Mouse (Mus musculus): ENCODE data around the gene Pcolce2. TPM values are rescaled to one million over a fixed set of nuclear protein-coding genes. Genes with fewer than 3 reads are reported as not detected.

Pcolce2 gene
- polyA plus RNA-seq (2015; fragmentation: Nextera tagmentation; extraction: Ambion mirVana) = 3.1 and 4.9 TPM in 2 replicates

DNA sequence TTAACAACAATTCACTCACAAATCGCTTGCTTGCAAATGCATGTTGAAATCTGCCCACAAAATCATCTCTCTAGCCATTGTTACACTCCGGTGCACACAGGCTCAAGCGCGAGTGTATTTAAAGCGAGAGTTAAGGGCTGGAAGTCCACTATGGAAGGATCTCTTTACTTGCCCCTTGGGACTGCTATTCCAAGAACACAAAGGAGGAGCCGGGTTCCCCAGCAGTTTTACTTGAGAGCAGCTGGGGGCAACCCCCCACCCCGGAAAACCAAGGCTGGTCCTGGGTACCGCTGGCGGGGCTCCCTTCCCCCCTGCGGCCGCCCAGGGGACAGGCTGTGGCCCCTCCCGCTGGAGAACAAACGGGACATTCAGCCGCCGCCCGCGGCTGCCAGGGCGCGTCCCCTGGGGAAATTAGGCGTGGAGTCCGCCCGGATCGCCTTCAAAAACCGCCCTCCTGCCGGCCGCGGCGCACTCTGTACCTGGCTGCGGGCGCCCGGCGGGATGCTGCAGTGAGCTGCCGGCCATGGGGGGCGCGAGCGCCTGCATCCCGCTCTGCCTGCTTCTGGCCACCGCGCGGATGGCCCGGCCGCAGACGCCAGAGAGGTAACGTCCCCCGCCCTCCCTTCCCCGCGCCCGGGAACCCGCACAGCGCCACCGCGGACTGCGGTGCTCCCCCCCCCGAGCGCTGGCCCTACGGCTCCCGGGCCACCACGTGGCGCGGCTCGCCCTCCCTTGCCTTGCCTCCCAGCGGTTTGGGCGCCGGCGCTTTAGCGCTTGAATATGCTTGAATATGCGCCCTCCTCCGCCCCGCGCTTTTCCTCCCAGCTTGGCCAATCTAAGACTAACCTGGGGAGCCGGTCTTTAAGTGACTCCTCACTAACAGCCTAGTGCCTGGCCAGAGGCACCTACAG lies at the start of gene Pcolce2:
Gene Pcolce2, plus strand, starts transcription at position 331 of the 911 bp plus-strand sequence.
- peak within 1 kb of the TSS; percentile 81 for H3K4me3 ChIP-seq
- H3K9me3 ChIP-seq = no peaks in the 10 kb centered on the region
- H3K4me1 ChIP-seq (replicated peaks) = peaks cover 8% of the 10 kb centered on the region
- H3K36me3 ChIP-seq = no peaks in the 10 kb centered on the region
- H3K4me2 ChIP-seq = peak within 1 kb of the TSS; percentile 99
- peak within 1 kb of the TSS; percentile 73 for H3K27ac ChIP-seq (replicated peaks)
- peaks cover 24% of the 10 kb centered on the region for H3K27me3 ChIP-seq
- ATAC-seq (ENCODE audit: low read depth) = peak; percentile 95
- under 1% methylated on average over 58 of the region's 71 CpGs for WGBS
- peak within 1 kb of the TSS; percentile 90 for H3K9ac ChIP-seq

DNA sequence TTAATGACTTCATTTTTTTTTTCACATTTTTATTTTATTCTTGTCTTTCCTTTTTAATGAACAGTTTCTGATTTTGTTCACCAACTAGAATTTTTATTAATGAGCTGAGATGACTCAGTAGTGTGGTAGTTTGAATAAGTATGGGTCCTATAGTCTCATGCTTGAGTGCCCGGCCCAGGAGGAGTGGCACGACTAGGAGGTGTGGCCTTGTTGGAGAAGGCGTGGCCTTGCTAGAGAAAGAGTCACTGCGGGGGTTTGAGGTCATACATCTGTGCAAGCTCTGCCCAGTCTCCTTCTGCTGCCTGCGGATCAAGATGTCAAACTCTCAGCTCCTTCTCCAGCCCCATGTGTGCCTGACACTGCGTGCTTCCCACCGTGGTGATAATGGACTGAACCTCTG lies 49.3 kb upstream of the Pcolce2 start:
- Histone ChIP-seq H3K4me2 (no peak overlapping the region), H3K9ac (no peak overlapping the region), H3K9me3 (no peaks in the 10 kb centered on the region), H3K4me1 (replicated peaks) (no peaks in the 10 kb centered on the region), H3K4me3 (no peak overlapping the region), H3K36me3 (no peaks in the 10 kb centered on the region), H3K27ac (replicated peaks) (no peak overlapping the region), H3K27me3 (no peaks in the 10 kb centered on the region)
- WGBS = 90% methylated on average over 7 of the region's 7 CpGs
- no peak for ATAC-seq (ENCODE audit: low read depth)

DNA sequence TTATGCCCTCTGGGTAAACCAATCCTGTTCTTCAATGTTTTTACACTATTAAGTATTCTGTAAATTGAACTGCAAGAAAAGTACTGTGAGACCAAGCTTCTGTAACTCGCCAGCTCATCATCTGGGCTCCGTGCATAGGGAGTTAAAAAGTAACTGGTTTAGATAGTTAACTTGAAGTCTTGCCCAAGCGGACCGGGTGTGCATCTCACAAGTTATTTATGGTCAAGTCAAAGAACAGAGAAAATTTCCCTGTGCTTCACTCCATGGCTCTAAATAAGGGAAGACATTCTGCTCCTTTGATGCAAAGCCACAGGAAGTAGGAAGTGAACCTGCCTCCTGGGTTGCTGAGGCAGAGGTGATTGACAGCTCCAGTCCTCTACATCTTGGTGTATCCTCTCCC lies 43.1 kb upstream of the Pcolce2 start:
- Histone ChIP-seq H3K9ac (no peak overlapping the region), H3K36me3 (no peaks in the 10 kb centered on the region), H3K4me1 (replicated peaks) (no peaks in the 10 kb centered on the region), H3K9me3 (no peaks in the 10 kb centered on the region), H3K27ac (replicated peaks) (no peak overlapping the region), H3K27me3 (no peaks in the 10 kb centered on the region), H3K4me2 (no peak overlapping the region), H3K4me3 (no peak overlapping the region)
- ATAC-seq (ENCODE audit: low read depth) = no peak
- WGBS = 67% methylated on average over 4 of the region's 4 CpGs

- ATAC-seq (ENCODE audit: low read depth) = no peak
- Histone ChIP-seq H3K4me2 (peak overlapping the region; percentile 30), H3K27me3 (no peaks in the 10 kb centered on the region), H3K4me3 (no peak overlapping the region), H3K4me1 (replicated peaks) (no peaks in the 10 kb centered on the region), H3K27ac (replicated peaks) (no peak overlapping the region), H3K9ac (no peak overlapping the region), H3K36me3 (no peaks in the 10 kb centered on the region), H3K9me3 (no peaks in the 10 kb centered on the region)
- 38% methylated on average over 13 of the region's 13 CpGs for WGBS
These were observed 39.8 kb upstream of the Pcolce2 start for GRCm38 (mm10) chr9:95597466-95598178.

DNA sequence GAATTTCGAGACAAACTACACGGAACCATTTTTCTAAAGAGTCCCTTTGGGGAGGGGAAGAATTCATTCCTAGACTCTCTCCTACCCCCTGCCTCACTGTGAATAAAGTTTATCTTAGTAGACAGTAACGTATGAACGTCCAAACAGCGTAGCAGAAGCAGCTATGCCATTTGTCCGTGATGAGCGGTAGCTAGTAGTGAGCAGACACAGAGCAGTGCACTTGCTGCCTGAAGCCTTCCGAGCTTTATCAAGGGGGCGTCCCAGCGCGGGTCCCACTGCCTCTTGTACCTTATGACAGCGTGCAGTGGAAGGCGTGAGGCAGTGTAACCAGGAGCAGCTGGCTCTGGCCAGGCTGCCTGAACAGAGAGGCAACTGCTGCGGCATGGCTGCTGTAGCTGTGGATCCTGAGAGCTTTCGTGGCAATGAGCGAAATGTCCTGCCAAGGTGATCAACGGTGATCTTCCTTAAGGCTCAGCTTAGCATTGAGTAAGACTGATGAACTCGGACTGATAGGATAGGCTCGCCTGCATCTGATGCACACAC lies 39.2 kb upstream of the Pcolce2 start:
- Histone ChIP-seq H3K36me3 (no peaks in the 10 kb centered on the region), H3K9me3 (no peaks in the 10 kb centered on the region), H3K4me2 (peak overlapping the region; percentile 30), H3K27ac (replicated peaks) (no peak overlapping the region), H3K9ac (no peak overlapping the region), H3K4me1 (replicated peaks) (no peaks in the 10 kb centered on the region), H3K27me3 (no peaks in the 10 kb centered on the region), H3K4me3 (no peak overlapping the region)
- no peak; the same call in 1 of the 2 replicates for ATAC-seq (ENCODE audit: low read depth)
- 57% methylated on average over 19 of the region's 19 CpGs for whole genome bisulfite sequencing

DNA sequence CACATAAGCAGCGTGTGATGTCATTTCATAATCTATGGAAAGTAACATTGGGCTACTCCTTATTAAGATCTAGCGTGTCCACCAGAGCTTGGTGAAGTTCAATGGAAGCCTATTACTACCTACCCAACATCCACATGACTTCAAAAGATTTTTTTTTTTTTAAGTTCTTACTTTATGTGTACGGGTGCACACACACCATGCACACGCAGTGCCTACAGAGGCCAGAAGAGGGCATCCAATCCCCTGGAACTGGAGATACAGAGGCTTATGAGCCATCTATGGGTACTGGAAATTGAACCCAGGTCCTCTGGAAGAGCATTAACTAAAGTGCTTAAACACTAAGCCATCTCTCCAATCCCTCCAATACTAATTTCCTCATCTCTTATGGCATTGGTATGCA lies 38.0 kb upstream of the Pcolce2 start:
- Histone ChIP-seq H3K4me1 (replicated peaks) (no peaks in the 10 kb centered on the region), H3K27me3 (no peaks in the 10 kb centered on the region), H3K9me3 (no peaks in the 10 kb centered on the region), H3K4me3 (no peak overlapping the region), H3K27ac (replicated peaks) (no peak overlapping the region), H3K36me3 (no peaks in the 10 kb centered on the region), H3K4me2 (no peak overlapping the region), H3K9ac (no peak overlapping the region)
- ATAC-seq (ENCODE audit: low read depth) = no peak
- 82% methylated on average over 4 of the region's 4 CpGs for WGBS

DNA sequence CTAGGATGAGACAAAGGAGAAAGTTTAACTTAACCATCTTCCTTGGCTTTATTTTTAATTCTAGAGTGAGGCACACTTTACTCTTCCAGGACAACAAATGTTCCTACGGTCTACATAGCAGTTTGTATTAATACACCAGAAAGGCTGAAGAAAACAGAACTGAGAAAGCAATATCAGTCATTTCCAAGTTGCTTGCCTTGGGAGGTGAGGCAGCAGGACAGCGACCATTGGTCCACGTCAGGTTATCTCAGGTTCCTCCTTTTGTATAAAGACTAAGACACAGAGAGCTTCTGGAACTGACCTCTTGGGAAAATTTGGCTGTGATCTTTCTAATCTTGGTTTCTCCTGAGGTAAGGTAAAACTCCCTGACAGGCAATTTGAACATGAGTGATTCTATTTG lies 34.6 kb upstream of the Pcolce2 start:
- no peak for ATAC-seq (ENCODE audit: low read depth)
- no peaks in the 10 kb centered on the region for H3K4me1 ChIP-seq (replicated peaks)
- no peaks in the 10 kb centered on the region for H3K9me3 ChIP-seq
- 89% methylated on average over 3 of the region's 3 CpGs for WGBS
- no peak overlapping the region for H3K4me3 ChIP-seq
- H3K36me3 ChIP-seq = no peaks in the 10 kb centered on the region
- no peak overlapping the region for H3K27ac ChIP-seq (replicated peaks)
- H3K27me3 ChIP-seq = no peaks in the 10 kb centered on the region
- no peak overlapping the region for H3K9ac ChIP-seq
- no peak overlapping the region for H3K4me2 ChIP-seq

DNA sequence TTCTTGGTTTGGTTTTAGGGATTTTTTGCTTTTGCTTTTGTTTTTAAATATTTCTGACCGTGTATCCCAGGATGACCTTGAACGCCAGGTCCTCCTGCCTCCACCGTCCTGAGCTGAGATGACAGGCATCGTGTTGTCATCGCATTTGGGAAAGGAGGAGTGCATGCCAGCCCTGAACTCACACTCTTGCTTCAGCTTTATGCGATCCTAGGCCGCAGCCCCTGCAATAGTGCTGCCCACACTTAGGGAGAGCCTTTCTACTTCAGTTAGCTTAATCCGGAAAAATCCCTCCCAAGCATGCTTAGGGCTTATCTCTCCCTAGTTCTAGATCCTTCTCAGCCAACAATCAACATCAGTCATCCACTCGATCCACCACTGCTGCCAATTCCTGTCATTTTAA lies 34.1 kb upstream of the Pcolce2 start:
- no peak overlapping the region for H3K9ac ChIP-seq
- ATAC-seq (ENCODE audit: low read depth) = no peak
- WGBS = 91% methylated on average over 9 of the region's 9 CpGs

DNA sequence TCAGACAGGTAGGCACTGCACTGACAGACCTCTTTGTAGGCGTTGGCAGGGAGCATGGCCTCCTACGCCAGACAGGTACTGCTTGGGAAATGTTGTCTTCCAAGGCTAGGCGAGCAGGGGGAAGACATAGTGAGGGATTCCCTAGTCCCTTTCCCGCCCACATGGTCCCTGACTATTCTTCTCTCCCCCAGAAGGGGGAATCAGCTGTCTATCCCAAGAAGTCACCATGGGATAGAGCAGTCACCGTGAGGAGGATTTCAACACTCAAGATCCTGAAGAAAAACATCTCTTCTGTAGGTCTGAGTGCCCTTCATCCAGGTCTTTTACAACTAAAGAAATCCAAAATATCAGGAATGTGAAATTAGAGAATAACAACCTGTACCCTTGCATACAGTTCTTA lies 30.2 kb upstream of the Pcolce2 start:
- no peaks in the 10 kb centered on the region for H3K27me3 ChIP-seq
- no peaks in the 10 kb centered on the region for H3K36me3 ChIP-seq
- no peak overlapping the region for H3K27ac ChIP-seq (replicated peaks)
- H3K4me3 ChIP-seq = no peak overlapping the region
- WGBS = 66% methylated on average over 5 of the region's 5 CpGs
- ATAC-seq (ENCODE audit: low read depth) = no peak
- H3K9me3 ChIP-seq = no peaks in the 10 kb centered on the region
- no peak overlapping the region for H3K4me2 ChIP-seq
- H3K4me1 ChIP-seq (replicated peaks) = no peaks in the 10 kb centered on the region
- no peak overlapping the region for H3K9ac ChIP-seq

More for the DNA sequence above, 34.1 kb upstream of the Pcolce2 start:
- no peak overlapping the region for H3K4me2 ChIP-seq
- no peaks in the 10 kb centered on the region for H3K36me3 ChIP-seq
- no peak overlapping the region for H3K4me3 ChIP-seq
- H3K27me3 ChIP-seq = no peaks in the 10 kb centered on the region
- no peaks in the 10 kb centered on the region for H3K4me1 ChIP-seq (replicated peaks)
- H3K27ac ChIP-seq (replicated peaks) = no peak overlapping the region
- no peaks in the 10 kb centered on the region for H3K9me3 ChIP-seq

DNA sequence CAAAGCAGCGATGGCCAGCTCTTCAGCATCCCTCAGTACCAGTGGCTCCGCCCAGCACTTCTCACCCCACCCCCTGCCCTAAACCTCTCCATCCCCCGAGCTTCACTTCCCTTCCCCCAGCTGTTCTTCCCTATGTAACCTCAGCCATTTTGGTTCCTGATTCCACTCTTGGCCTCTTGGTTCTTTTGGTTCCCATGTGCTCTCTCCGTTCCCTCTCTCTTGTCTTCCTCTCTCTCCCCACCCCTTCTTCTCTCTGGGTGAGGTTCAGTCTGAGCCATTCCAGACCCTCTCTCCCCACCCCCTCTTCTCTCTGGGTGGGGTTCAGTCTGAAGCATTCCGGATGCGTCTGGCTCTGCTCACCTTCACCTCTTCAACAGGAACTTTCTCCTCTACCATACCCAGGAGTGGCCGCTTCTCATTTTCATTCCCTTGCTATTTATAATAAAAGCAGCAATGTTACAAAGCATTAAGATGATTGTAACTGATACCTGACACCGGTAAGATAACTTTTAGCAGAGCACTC lies 25.1 kb upstream of the Pcolce2 start:
- H3K36me3 ChIP-seq = no peaks in the 10 kb centered on the region
- H3K4me3 ChIP-seq = no peak overlapping the region
- 84% methylated on average over 8 of the region's 8 CpGs for WGBS
- H3K4me1 ChIP-seq (replicated peaks) = 0 out of 2 replicates have a peak, but pooled peaks cover 4% of the 10 kb centered on the region
- ATAC-seq (ENCODE audit: low read depth) = no peak
- H3K27ac ChIP-seq (replicated peaks) = no peak overlapping the region
- H3K9ac ChIP-seq = no peak overlapping the region
- H3K27me3 ChIP-seq = no peaks in the 10 kb centered on the region
- H3K4me2 ChIP-seq = no peak overlapping the region
- no peaks in the 10 kb centered on the region for H3K9me3 ChIP-seq

GRCm38 (mm10) chr9:95613426-95614127 lies 23.8 kb upstream of the Pcolce2 start:
- Histone ChIP-seq H3K4me3 (no peak overlapping the region), H3K27ac (replicated peaks) (no peak overlapping the region), H3K9me3 (no peaks in the 10 kb centered on the region), H3K27me3 (no peaks in the 10 kb centered on the region), H3K4me2 (peak overlapping the region; percentile 42), H3K36me3 (no peaks in the 10 kb centered on the region), H3K4me1 (replicated peaks) (0 out of 2 replicates have a peak, but pooled peaks cover 4% of the 10 kb centered on the region), H3K9ac (no peak overlapping the region)
- WGBS = 20% methylated on average over 8 of the region's 9 CpGs
- ATAC-seq (ENCODE audit: low read depth) = peak; percentile 71; the same call in 1 of the 2 replicates

All from neural tube, embryonic 13.5 days (tissue).